Mouse (Mus musculus): ENCODE measurements around the gene Zzef1. TPM values are rescaled to one million over a fixed set of nuclear protein-coding genes. Genes with fewer than 3 reads are reported as not detected.

Gene Zzef1
- polyA plus RNA-seq, 1 experiment from 2014 or later: 6.9 TPM

DNA sequence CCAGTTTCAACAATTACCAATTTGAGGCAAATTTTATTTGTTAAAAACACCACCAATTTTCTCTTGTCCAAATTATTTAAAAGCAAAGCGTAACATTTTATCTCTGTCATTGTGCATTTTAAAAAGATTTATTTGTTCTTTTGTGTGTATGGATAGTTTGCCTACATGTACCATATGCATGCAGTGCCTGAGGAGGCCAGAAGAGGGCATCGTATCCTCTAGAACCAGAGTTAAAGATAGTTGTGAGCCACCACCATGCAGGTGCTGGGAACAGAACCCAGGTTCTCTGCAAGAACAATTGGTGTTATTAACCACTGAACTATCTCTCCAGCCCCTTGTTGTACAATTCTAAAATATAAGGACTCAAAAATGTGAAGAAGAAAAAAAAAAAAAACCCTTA is 18.2 kb downstream of the Zzef1 start:
- Histone ChIP-seq H3K4me3 (replicated peaks; ENCODE audit: low read depth, low read length) (no peak overlapping the region), H3K4me1 (replicated peaks; ENCODE audit: insufficient read depth, low read length) (no peaks in the 10 kb centered on the region), H3K4me2 (ENCODE audit: low read length) (no peak overlapping the region), H3K9ac (ENCODE audit: low read depth, low read length) (no peak overlapping the region), H3K27me3 (ENCODE audit: insufficient read depth, low read length) (no peaks in the 10 kb centered on the region), H3K36me3 (ENCODE audit: insufficient read depth, low read length) (peaks cover 3% of the 10 kb centered on the region; the same call in 1 of the 2 replicates), H3K27ac (no peak overlapping the region), H3K9me3 (replicated peaks; ENCODE audit: low read length) (no peaks in the 10 kb centered on the region)
- 83% methylated on average over 2 of the region's 2 CpGs for WGBS
- TF ChIP-seq CTCF (IDR thresholded peaks at IDR 0.05; ENCODE audit: low read depth): peak; percentile 31; the same call in 1 of the 2 replicates
- ATAC-seq (replicated peaks; ENCODE audit: low FRiP score, low read depth): no peak
- no peak for DNase-seq (ENCODE audit: low spot score)

DNA sequence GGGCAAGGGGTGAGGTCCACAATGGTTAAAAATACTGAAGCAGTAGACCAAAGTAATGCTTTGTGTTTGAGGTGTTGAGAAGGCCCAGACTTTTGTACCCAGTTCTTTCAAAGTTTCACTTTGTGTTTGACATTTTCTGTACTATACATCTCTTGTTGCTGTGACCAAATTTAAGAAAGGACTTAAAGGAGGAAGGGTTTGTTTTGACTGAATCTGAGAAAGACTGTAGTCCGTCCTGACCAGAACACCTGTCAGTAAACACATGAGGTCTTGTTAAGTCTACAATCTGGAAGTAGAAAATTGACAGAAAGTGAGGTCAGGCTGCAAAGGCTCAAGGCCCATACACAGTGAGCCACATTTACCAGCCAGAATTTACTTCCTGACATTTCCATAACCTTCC is 20.8 kb downstream of the Zzef1 start:
- TF ChIP-seq CTCF (IDR thresholded peaks at IDR 0.05; ENCODE audit: low read depth): no peak
- no peaks in the 10 kb centered on the region for H3K4me1 ChIP-seq (replicated peaks; ENCODE audit: insufficient read depth, low read length)
- WGBS: 92% methylated on average over 1 of the region's 1 CpGs
- DNase-seq (ENCODE audit: low spot score) (no peak), ATAC-seq (replicated peaks; ENCODE audit: low FRiP score, low read depth) (no peak)
- H3K9ac ChIP-seq (ENCODE audit: low read depth, low read length): no peak overlapping the region
- no peaks in the 10 kb centered on the region for H3K9me3 ChIP-seq (replicated peaks; ENCODE audit: low read length)
- H3K36me3 ChIP-seq (ENCODE audit: insufficient read depth, low read length): peaks cover 10% of the 10 kb centered on the region; the same call in 1 of the 2 replicates
- no peak overlapping the region for H3K4me3 ChIP-seq (replicated peaks; ENCODE audit: low read depth, low read length)
- no peaks in the 10 kb centered on the region for H3K27me3 ChIP-seq (ENCODE audit: insufficient read depth, low read length)
- no peak overlapping the region for H3K27ac ChIP-seq
- no peak overlapping the region for H3K4me2 ChIP-seq (ENCODE audit: low read length)

DNA sequence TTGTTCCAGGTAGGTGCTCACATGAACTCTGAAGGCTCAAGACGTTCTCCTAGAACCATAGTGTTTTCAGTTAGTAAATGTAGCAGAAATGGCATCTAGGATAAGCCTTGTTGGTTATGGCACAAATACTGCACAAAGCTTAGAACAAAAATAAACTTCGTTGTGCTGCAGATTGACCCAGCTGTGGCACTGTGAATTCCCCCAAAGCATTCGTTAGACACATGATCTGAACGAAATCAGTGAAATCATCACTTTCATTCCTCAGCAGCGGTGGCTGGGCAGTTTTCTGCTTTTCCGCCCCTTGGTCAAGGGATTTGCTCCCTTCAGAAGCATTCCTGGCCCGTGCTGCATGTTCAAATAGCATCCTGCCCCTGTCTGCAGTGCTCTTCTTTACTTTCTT is 22.0 kb downstream of the Zzef1 start:
- WGBS: 80% methylated on average over 7 of the region's 7 CpGs
- no peaks in the 10 kb centered on the region for H3K9me3 ChIP-seq (replicated peaks; ENCODE audit: low read length)
- no peak overlapping the region for H3K27ac ChIP-seq
- H3K36me3 ChIP-seq (ENCODE audit: insufficient read depth, low read length): peaks cover 10% of the 10 kb centered on the region; the same call in 1 of the 2 replicates
- no peak overlapping the region for H3K4me2 ChIP-seq (ENCODE audit: low read length)
- no peaks in the 10 kb centered on the region for H3K4me1 ChIP-seq (replicated peaks; ENCODE audit: insufficient read depth, low read length)
- H3K27me3 ChIP-seq (ENCODE audit: insufficient read depth, low read length): no peaks in the 10 kb centered on the region
- no peak overlapping the region for H3K4me3 ChIP-seq (replicated peaks; ENCODE audit: low read depth, low read length)
- no peak for DNase-seq (ENCODE audit: low spot score)
- no peak overlapping the region for H3K9ac ChIP-seq (ENCODE audit: low read depth, low read length)
- no peak for ATAC-seq (replicated peaks; ENCODE audit: low FRiP score, low read depth)
- TF ChIP-seq CTCF (IDR thresholded peaks at IDR 0.05; ENCODE audit: low read depth): no peak

DNA sequence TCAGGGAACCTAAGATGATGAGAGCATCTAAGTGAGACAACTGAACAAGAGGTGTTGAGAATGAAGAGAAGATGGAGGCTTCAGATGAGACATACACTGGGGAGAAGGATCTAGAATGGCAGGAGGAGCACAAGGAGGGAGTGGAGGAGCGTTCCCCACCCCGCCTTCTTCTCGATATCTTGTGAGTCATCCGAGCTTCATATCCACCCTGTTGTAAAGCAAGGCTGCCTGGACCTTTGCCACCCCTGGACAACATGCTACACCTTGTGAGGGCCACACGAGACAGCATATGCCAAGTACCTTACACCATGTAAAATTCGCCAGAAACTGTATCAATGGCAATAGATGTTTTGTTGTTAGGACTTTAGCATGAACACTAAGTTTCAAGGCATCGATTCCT is 25.0 kb downstream of the Zzef1 start:
- no peak for TF ChIP-seq CTCF (IDR thresholded peaks at IDR 0.05; ENCODE audit: low read depth)
- no peak for ATAC-seq (replicated peaks; ENCODE audit: low FRiP score, low read depth)
- H3K36me3 ChIP-seq (ENCODE audit: insufficient read depth, low read length): peaks cover 21% of the 10 kb centered on the region

DNA sequence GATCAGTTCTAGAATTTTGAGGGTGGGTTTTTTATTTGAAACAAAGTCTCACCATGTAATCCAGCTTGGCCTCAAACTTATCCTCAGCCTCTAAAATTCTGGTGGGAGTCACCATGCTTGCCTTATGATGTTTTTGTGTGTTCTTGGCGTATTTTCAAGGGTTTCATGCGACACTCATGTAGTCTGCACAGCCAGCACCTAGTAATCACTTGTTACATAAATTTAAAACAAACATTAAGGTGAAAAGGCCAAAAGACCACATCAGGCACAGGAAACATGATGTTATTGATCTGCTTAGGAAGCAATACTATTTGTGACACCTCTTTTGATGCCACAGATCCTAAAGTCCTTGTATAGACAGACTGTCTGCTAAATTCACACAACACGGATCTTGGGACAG is 33.8 kb downstream of the Zzef1 start:
- Histone ChIP-seq H3K36me3 (ENCODE audit: insufficient read depth, low read length) (peaks cover 30% of the 10 kb centered on the region), H3K9me3 (replicated peaks; ENCODE audit: low read length) (no peaks in the 10 kb centered on the region), H3K4me2 (ENCODE audit: low read length) (no peak overlapping the region), H3K4me1 (replicated peaks; ENCODE audit: insufficient read depth, low read length) (no peaks in the 10 kb centered on the region), H3K4me3 (replicated peaks; ENCODE audit: low read depth, low read length) (no peak overlapping the region), H3K9ac (ENCODE audit: low read depth, low read length) (no peak overlapping the region), H3K27me3 (ENCODE audit: insufficient read depth, low read length) (no peaks in the 10 kb centered on the region), H3K27ac (no peak overlapping the region)
- no peak for TF ChIP-seq CTCF (IDR thresholded peaks at IDR 0.05; ENCODE audit: low read depth)
- WGBS: 89% methylated on average over 3 of the region's 3 CpGs
- DNase-seq (ENCODE audit: low spot score) (no peak), ATAC-seq (replicated peaks; ENCODE audit: low FRiP score, low read depth) (no peak)

More for the DNA sequence above, 25.0 kb downstream of the Zzef1 start:
- Histone ChIP-seq H3K4me1 (replicated peaks; ENCODE audit: insufficient read depth, low read length) (no peaks in the 10 kb centered on the region), H3K27me3 (ENCODE audit: insufficient read depth, low read length) (no peaks in the 10 kb centered on the region), H3K4me2 (ENCODE audit: low read length) (no peak overlapping the region), H3K9ac (ENCODE audit: low read depth, low read length) (no peak overlapping the region), H3K27ac (no peak overlapping the region), H3K4me3 (replicated peaks; ENCODE audit: low read depth, low read length) (no peak overlapping the region), H3K9me3 (replicated peaks; ENCODE audit: low read length) (no peaks in the 10 kb centered on the region)
- WGBS: 92% methylated on average over 7 of the region's 7 CpGs
- no peak for DNase-seq (ENCODE audit: low spot score)

DNA sequence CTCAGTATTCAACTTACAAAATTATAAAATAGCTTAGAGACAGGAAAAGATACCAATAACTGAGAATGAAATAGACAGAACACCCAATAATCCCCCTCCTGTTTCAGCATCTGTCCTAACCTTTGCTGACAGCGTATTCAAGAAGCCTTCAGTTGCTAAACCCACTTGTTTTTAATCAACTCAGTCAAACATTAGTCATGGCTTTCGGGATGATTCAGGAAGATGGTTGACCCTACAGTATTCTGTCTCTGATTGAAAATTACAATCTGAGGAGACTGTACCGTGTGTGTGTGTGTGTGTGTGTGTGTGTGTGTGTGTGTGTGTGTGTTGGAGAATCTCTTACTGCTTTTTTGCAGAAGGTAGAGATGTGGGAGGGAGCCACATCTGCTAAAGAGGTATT is 46.7 kb downstream of the Zzef1 start:
- H3K27me3 ChIP-seq (ENCODE audit: insufficient read depth, low read length): no peaks in the 10 kb centered on the region
- no peak for TF ChIP-seq CTCF (IDR thresholded peaks at IDR 0.05; ENCODE audit: low read depth)
- H3K4me3 ChIP-seq (replicated peaks; ENCODE audit: low read depth, low read length): no peak overlapping the region
- no peak for ATAC-seq (replicated peaks; ENCODE audit: low FRiP score, low read depth)
- H3K4me1 ChIP-seq (replicated peaks; ENCODE audit: insufficient read depth, low read length): no peaks in the 10 kb centered on the region
- peaks cover 26% of the 10 kb centered on the region; the same call in 1 of the 2 replicates for H3K36me3 ChIP-seq (ENCODE audit: insufficient read depth, low read length)
- H3K27ac ChIP-seq: no peak overlapping the region
- no peak for DNase-seq (ENCODE audit: low spot score)
- H3K4me2 ChIP-seq (ENCODE audit: low read length): no peak overlapping the region
- no peak overlapping the region for H3K9ac ChIP-seq (ENCODE audit: low read depth, low read length)
- H3K9me3 ChIP-seq (replicated peaks; ENCODE audit: low read length): no peaks in the 10 kb centered on the region
- 82% methylated on average over 3 of the region's 3 CpGs for WGBS

DNA sequence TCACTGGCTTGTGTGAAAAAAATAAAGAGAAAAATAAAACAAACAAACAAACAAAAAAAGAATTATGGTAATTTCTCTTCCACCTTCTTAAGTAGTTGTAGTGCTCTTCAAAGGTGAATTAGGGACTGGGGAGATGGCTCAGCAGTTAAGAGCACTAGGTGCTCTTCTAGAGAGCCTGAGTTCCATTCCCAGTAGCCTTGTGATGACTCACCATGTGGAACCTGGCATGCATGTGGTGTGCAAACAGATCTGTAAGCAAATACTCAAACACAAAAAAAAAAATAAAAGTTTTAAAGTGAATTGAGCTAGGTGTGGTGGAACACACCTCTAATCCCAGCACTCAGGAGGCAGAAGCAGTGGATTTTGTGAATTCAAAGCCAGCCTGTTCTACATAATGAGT is 47.5 kb downstream of the Zzef1 start:
- Histone ChIP-seq H3K27me3 (ENCODE audit: insufficient read depth, low read length) (no peaks in the 10 kb centered on the region), H3K4me3 (replicated peaks; ENCODE audit: low read depth, low read length) (no peak overlapping the region), H3K27ac (no peak overlapping the region), H3K9ac (ENCODE audit: low read depth, low read length) (no peak overlapping the region), H3K9me3 (replicated peaks; ENCODE audit: low read length) (no peaks in the 10 kb centered on the region), H3K36me3 (ENCODE audit: insufficient read depth, low read length) (peaks cover 34% of the 10 kb centered on the region; the same call in 1 of the 2 replicates), H3K4me2 (ENCODE audit: low read length) (no peak overlapping the region), H3K4me1 (replicated peaks; ENCODE audit: insufficient read depth, low read length) (no peaks in the 10 kb centered on the region)
- no peak for DNase-seq (ENCODE audit: low spot score)
- no peak for ATAC-seq (replicated peaks; ENCODE audit: low FRiP score, low read depth)
- TF ChIP-seq CTCF (IDR thresholded peaks at IDR 0.05; ENCODE audit: low read depth): no peak
